Mouse (Mus musculus): ENCODE measurements around the gene Flywch2. TPM values are rescaled to one million over a fixed set of nuclear protein-coding genes. Genes with fewer than 3 reads are reported as not detected.

Gene Flywch2
- polyA plus RNA-seq, 1 experiment from 2014 or later, result 0.64 TPM

DNA sequence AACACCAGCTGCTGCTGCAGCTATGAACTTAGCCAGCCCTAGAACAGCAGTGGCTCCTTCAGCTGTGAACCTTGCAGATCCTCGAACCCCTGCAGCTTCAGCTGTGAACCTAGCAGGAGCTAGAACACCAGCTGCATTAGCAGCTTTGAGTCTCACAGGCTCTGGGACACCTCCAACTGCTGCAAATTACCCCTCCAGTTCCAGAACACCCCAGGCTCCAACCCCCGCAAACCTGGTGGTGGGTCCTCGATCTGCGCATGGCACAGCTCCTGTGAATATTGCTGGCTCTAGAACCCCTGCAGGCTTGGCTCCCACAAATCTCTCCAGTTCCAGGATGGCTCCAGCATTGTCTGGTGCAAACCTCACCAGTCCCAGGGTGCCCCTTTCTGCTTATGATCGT is 34.9 kb upstream of the Flywch2 start:
- Histone ChIP-seq H3K4me3 (ENCODE audit: low read depth, low read length) (no peak overlapping the region), H3K4me1 (ENCODE audit: control insufficient read depth, low read depth, low read length) (no peaks in the 10 kb centered on the region), H3K9ac (ENCODE audit: low read depth, low read length) (no peak overlapping the region), H3K9me3 (replicated peaks; ENCODE audit: control insufficient read depth, low read length) (peaks cover 30% of the 10 kb centered on the region), H3K27ac (ENCODE audit: low read length) (no peak overlapping the region), H3K4me2 (ENCODE audit: low read depth, low read length) (no peak overlapping the region), H3K27me3 (ENCODE audit: control insufficient read depth, insufficient read depth, low read depth, low read length) (no peaks in the 10 kb centered on the region), H3K36me3 (ENCODE audit: control insufficient read depth, insufficient read depth) (peaks cover 92% of the 10 kb centered on the region)
- ATAC-seq (ENCODE audit: low read depth), result no peak
- 90% methylated on average over 5 of the region's 5 CpGs for WGBS (ENCODE audit: insufficient replicate concordance)

DNA sequence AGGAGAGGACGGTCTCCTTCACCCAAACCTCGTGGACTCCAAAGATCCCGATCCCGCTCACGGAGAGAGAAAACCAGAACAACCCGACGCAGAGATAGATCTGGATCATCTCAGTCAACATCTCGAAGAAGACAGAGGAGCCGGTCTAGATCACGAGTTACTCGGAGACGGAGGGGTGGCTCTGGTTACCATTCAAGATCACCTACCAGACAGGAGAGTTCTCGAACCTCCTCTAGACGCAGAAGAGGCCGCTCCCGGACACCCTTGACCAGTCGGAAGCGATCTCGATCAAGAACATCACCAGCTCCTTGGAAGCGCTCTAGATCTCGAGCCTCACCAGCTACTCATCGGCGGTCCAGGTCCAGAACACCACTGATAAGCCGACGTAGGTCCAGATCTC is 33.4 kb upstream of the Flywch2 start:
- H3K9ac ChIP-seq (ENCODE audit: low read depth, low read length), result no peak overlapping the region
- no peaks in the 10 kb centered on the region for H3K4me1 ChIP-seq (ENCODE audit: control insufficient read depth, low read depth, low read length)
- 96% methylated on average over 25 of the region's 25 CpGs for WGBS (ENCODE audit: insufficient replicate concordance)
- no peak overlapping the region for H3K4me3 ChIP-seq (ENCODE audit: low read depth, low read length)
- H3K36me3 ChIP-seq (ENCODE audit: control insufficient read depth, insufficient read depth), result peaks cover 94% of the 10 kb centered on the region
- no peak for ATAC-seq (ENCODE audit: low read depth)
- H3K27me3 ChIP-seq (ENCODE audit: control insufficient read depth, insufficient read depth, low read depth, low read length), result no peaks in the 10 kb centered on the region
- H3K9me3 ChIP-seq (replicated peaks; ENCODE audit: control insufficient read depth, low read length), result peaks cover 36% of the 10 kb centered on the region
- H3K27ac ChIP-seq (ENCODE audit: low read length), result no peak overlapping the region
- no peak overlapping the region for H3K4me2 ChIP-seq (ENCODE audit: low read depth, low read length)

DNA sequence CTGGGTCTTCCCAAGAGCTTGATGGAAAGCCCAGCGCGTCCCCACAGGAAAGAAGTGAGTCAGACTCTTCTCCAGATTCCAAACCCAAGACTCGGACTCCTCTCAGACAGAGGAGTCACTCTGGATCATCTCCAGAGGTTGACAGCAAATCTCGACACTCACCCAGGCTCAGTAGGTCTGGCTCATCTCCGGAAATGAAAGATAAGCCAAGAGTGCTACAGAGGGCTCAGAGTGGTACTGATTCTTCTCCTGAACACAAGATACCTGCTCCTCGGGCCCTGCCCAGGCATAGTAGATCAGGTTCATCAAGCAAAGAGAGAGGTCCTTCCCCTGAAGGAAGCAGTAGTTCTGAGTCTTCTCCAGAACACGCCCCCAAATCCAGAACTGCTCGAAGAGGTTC is 32.7 kb upstream of the Flywch2 start:
- Histone ChIP-seq H3K27me3 (ENCODE audit: control insufficient read depth, insufficient read depth, low read depth, low read length) (no peaks in the 10 kb centered on the region), H3K4me3 (ENCODE audit: low read depth, low read length) (no peak overlapping the region), H3K36me3 (ENCODE audit: control insufficient read depth, insufficient read depth) (peaks cover 95% of the 10 kb centered on the region), H3K9me3 (replicated peaks; ENCODE audit: control insufficient read depth, low read length) (peaks cover 36% of the 10 kb centered on the region), H3K9ac (ENCODE audit: low read depth, low read length) (no peak overlapping the region), H3K4me2 (ENCODE audit: low read depth, low read length) (no peak overlapping the region), H3K4me1 (ENCODE audit: control insufficient read depth, low read depth, low read length) (no peaks in the 10 kb centered on the region), H3K27ac (ENCODE audit: low read length) (no peak overlapping the region)
- no peak for ATAC-seq (ENCODE audit: low read depth)
- WGBS (ENCODE audit: insufficient replicate concordance), result 97% methylated on average over 8 of the region's 8 CpGs

DNA sequence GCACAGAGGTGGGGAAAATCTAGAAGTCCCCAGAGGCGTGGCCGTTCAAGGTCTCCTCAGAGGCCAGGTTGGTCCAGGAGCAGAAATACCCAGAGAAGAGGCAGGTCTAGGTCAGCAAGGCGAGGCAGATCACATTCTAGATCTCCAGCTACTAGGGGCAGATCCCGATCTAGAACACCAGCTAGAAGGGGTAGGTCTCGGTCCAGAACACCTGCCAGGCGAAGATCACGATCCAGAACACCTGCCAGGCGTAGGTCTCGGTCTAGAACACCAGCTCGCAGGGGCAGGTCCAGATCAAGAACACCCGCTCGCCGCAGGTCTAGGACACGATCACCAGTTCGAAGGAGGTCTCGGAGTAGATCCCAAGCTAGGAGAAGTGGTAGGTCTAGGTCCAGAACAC is 29.8 kb upstream of the Flywch2 start:
- H3K36me3 ChIP-seq (ENCODE audit: control insufficient read depth, insufficient read depth), result peaks cover 94% of the 10 kb centered on the region
- no peak for ATAC-seq (ENCODE audit: low read depth)
- H3K4me3 ChIP-seq (ENCODE audit: low read depth, low read length), result no peak overlapping the region
- peaks cover 36% of the 10 kb centered on the region for H3K9me3 ChIP-seq (replicated peaks; ENCODE audit: control insufficient read depth, low read length)
- H3K4me1 ChIP-seq (ENCODE audit: control insufficient read depth, low read depth, low read length), result no peaks in the 10 kb centered on the region
- no peak overlapping the region for H3K27ac ChIP-seq (ENCODE audit: low read length)
- no peaks in the 10 kb centered on the region for H3K27me3 ChIP-seq (ENCODE audit: control insufficient read depth, insufficient read depth, low read depth, low read length)
- 98% methylated on average over 16 of the region's 16 CpGs for WGBS (ENCODE audit: insufficient replicate concordance)
- no peak overlapping the region for H3K9ac ChIP-seq (ENCODE audit: low read depth, low read length)
- no peak overlapping the region for H3K4me2 ChIP-seq (ENCODE audit: low read depth, low read length)

DNA sequence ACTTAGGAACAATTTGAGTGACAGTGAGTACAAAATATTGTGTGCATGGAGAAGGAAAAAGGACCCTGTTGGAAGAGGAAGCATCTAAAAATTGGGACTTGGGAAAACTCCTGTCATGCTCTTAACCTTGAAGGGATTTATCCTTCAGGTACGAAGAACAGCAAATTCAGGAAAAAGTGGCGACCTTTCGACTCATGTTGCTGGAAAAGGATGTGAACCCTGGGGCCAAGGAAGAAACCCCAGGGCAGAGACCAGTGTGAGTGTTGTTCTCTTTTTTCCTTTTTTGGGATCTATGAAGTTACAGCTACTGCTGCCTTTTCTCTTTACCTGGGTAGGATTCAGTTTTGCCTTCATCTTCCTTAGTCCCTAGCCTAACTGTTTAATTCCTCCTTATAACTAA is 22.0 kb upstream of the Flywch2 start:
- H3K4me1 ChIP-seq (ENCODE audit: control insufficient read depth, low read depth, low read length), result peaks cover 21% of the 10 kb centered on the region
- H3K27me3 ChIP-seq (ENCODE audit: control insufficient read depth, insufficient read depth, low read depth, low read length), result no peaks in the 10 kb centered on the region
- WGBS (ENCODE audit: insufficient replicate concordance), result 86% methylated on average over 3 of the region's 3 CpGs
- no peak overlapping the region for H3K27ac ChIP-seq (ENCODE audit: low read length)
- H3K36me3 ChIP-seq (ENCODE audit: control insufficient read depth, insufficient read depth), result peaks cover 59% of the 10 kb centered on the region
- no peak overlapping the region for H3K9ac ChIP-seq (ENCODE audit: low read depth, low read length)
- no peak for ATAC-seq (ENCODE audit: low read depth)
- H3K9me3 ChIP-seq (replicated peaks; ENCODE audit: control insufficient read depth, low read length), result no peaks in the 10 kb centered on the region
- H3K4me2 ChIP-seq (ENCODE audit: low read depth, low read length), result no peak overlapping the region
- H3K4me3 ChIP-seq (ENCODE audit: low read depth, low read length), result no peak overlapping the region

DNA sequence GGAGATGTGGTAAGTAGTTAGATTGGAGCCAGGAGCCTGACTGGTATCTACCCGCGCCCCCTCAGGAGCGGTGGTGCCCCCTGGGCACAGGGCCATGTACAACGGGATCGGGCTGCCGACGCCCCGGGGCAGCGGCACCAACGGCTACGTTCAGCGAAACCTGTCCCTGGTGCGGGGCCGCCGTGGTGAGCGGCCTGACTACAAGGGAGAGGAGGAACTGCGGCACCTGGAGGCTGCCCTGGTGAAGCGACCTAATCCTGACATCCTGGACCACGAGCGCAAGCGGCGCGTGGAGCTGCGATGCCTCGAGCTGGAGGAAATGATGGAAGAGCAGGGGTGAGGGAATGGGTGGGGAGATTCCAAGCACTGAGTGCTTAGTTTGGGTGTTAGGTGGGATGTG is 21.0 kb upstream of the Flywch2 start:
- Histone ChIP-seq H3K9ac (ENCODE audit: low read depth, low read length) (no peak overlapping the region), H3K27me3 (ENCODE audit: control insufficient read depth, insufficient read depth, low read depth, low read length) (no peaks in the 10 kb centered on the region), H3K4me2 (ENCODE audit: low read depth, low read length) (no peak overlapping the region), H3K4me3 (ENCODE audit: low read depth, low read length) (no peak overlapping the region), H3K4me1 (ENCODE audit: control insufficient read depth, low read depth, low read length) (peaks cover 21% of the 10 kb centered on the region), H3K27ac (ENCODE audit: low read length) (no peak overlapping the region), H3K9me3 (replicated peaks; ENCODE audit: control insufficient read depth, low read length) (no peaks in the 10 kb centered on the region), H3K36me3 (ENCODE audit: control insufficient read depth, insufficient read depth) (peaks cover 49% of the 10 kb centered on the region)
- WGBS (ENCODE audit: insufficient replicate concordance), result 81% methylated on average over 25 of the region's 25 CpGs
- no peak for ATAC-seq (ENCODE audit: low read depth)

DNA sequence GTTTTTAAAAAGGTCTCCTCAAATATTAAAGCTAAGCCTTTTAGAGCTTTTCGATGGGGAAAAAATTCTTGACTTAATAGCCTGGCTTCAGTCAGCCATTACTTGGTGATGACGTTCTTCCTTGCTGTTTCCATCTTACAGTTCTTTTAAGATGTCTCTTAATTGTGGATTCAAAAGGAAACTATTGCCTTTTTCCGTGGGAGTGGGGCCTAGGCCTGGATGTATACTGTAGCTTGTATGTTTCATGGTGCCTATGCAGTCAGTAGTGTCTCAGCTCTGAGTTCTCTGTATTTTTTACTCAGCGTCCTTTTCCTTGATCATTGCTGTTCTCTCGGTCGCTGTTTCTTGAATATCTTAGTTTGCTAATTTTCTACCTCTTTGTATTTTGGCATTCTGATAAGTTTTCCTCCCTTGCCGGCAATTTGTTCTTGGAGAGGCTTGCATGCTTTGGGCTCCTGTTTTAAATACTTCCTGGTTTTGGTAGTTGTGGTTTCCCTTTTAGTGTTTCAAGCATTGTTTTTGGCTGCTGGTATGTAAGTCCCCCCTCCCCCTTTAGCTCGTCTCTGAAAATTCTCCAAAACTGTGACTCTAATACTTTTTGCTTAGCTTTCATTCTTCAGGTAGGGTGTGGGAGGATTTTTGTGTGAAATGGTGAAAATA is 18.7 kb upstream of the Flywch2 start:
- Histone ChIP-seq H3K36me3 (ENCODE audit: control insufficient read depth, insufficient read depth) (peaks cover 28% of the 10 kb centered on the region), H3K4me2 (ENCODE audit: low read depth, low read length) (peak overlapping the region; percentile 88), H3K4me3 (ENCODE audit: low read depth, low read length) (peak overlapping the region; percentile 99), H3K9ac (ENCODE audit: low read depth, low read length) (peak overlapping the region; percentile 99), H3K27ac (ENCODE audit: low read length) (peak overlapping the region; percentile 99), H3K27me3 (ENCODE audit: control insufficient read depth, insufficient read depth, low read depth, low read length) (no peaks in the 10 kb centered on the region), H3K4me1 (ENCODE audit: control insufficient read depth, low read depth, low read length) (peaks cover 24% of the 10 kb centered on the region), H3K9me3 (replicated peaks; ENCODE audit: control insufficient read depth, low read length) (no peaks in the 10 kb centered on the region)
- 1% methylated on average over 8 of the region's 8 CpGs for WGBS (ENCODE audit: insufficient replicate concordance)
- no peak for ATAC-seq (ENCODE audit: low read depth)

DNA sequence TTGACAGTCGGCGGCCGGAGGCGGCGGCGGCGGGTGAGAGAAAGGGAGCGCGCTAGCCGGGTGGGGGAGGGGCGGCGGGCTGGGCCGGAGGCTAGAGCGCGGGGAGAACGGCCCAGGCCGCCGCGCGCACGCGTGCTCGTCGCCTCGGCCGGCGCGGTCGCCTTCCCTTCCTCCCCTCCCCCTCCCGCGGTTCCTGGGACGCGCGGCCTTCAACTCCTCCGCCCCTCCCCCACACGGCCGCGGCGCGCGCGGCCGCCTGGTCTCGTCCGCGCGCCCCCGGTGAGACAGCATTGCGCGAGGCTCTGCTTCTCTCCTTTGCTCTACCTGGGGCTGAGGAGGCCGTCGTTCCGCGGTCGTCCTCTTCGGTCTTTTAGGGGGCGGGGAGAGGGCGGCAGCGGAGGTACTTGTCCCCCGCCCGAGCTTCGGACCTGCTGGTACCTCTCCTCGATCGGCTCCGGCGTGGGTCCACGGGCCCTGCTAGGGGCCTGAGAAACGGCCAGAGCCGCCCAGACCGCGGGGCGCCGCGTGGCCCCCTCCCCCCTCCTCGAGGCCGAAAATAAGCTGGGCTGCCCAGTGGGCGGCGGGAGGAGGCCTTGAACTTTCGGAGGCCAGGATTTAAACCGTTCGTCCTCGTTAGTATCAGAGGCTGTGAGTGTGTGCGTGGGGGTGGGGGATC is 17.6 kb upstream of the Flywch2 start:
- Histone ChIP-seq H3K9ac (ENCODE audit: low read depth, low read length) (peak overlapping the region; percentile 99), H3K9me3 (replicated peaks; ENCODE audit: control insufficient read depth, low read length) (no peaks in the 10 kb centered on the region)
- WGBS (ENCODE audit: insufficient replicate concordance), result under 1% methylated on average over 62 of the region's 83 CpGs

DNA sequence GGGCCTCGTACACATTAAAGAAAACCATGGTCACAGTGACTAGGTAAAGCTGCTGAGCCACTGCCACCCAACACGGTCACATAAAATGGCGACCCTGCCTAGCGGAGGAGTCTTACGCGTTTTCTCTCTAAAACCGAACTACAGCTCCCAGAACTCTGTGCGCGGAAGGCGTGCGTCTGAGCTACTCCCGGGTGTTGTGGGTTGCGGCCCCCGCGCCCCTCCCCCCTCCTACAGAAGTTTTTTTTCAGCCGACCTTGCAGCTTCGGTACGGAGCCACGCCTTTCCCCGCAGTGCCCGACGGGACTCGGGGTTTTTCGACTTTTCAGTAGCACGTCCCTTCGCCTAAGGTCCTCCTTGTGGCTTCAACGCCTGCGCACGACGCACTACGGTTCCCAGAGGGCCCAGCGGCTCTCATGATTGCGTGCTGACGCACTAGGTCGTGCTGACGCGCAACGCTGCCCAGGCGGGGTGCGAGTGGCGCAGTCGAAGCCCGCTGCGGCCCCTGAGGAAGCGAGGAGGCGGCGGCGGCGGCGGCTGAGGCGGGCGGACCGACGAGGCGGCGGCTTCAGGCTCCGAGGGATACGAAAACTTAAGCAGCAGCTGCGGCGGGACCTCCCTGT is 17.0 kb upstream of the Flywch2 start:
- WGBS (ENCODE audit: insufficient replicate concordance), result under 1% methylated on average over 60 of the region's 60 CpGs
- Histone ChIP-seq H3K9ac (ENCODE audit: low read depth, low read length) (peak overlapping the region; percentile 99), H3K27ac (ENCODE audit: low read length) (peak overlapping the region; percentile 99), H3K4me3 (ENCODE audit: low read depth, low read length) (peak overlapping the region; percentile 99), H3K9me3 (replicated peaks; ENCODE audit: control insufficient read depth, low read length) (no peaks in the 10 kb centered on the region), H3K4me1 (ENCODE audit: control insufficient read depth, low read depth, low read length) (peaks cover 24% of the 10 kb centered on the region), H3K36me3 (ENCODE audit: control insufficient read depth, insufficient read depth) (peaks cover 11% of the 10 kb centered on the region), H3K4me2 (ENCODE audit: low read depth, low read length) (peak overlapping the region; percentile 88), H3K27me3 (ENCODE audit: control insufficient read depth, insufficient read depth, low read depth, low read length) (no peaks in the 10 kb centered on the region)
- ATAC-seq (ENCODE audit: low read depth), result peak; percentile 96

More for the DNA sequence above, 17.6 kb upstream of the Flywch2 start:
- Histone ChIP-seq H3K4me2 (ENCODE audit: low read depth, low read length) (peak overlapping the region; percentile 88), H3K27me3 (ENCODE audit: control insufficient read depth, insufficient read depth, low read depth, low read length) (no peaks in the 10 kb centered on the region), H3K4me3 (ENCODE audit: low read depth, low read length) (peak overlapping the region; percentile 99), H3K4me1 (ENCODE audit: control insufficient read depth, low read depth, low read length) (peaks cover 24% of the 10 kb centered on the region), H3K27ac (ENCODE audit: low read length) (peak overlapping the region; percentile 99), H3K36me3 (ENCODE audit: control insufficient read depth, insufficient read depth) (peaks cover 18% of the 10 kb centered on the region)
- ATAC-seq (ENCODE audit: low read depth), result peak; percentile 72
